Mouse (Mus musculus): ENCODE measurements around the gene Trim27. TPM values are rescaled to one million over a fixed set of nuclear protein-coding genes. Genes with fewer than 3 reads are reported as not detected.

Gene Trim27
- total RNA-seq (2021) = 10 to 100 TPM; 43.2 to 43.9 TPM

DNA sequence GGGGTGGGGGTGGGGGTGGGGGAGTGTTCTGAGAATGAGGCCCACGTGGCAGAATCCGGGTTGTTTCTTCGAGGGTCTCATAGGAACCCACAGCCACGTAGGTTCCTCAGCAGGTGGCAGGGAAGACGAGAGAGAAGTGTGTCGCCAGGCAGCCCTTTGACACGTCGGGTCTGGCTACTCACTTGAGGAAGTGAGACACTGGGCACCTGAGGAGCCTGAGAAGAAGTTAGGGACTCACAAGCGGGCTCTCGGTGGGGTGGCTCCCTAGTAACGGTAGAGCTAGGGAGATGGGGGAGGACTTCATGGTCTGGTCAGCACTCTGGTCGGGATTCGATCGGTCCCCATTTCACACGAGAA, at the start of gene Trim27:
Gene Trim27 (plus strand): TSS at position 79 of the 357 bp plus-strand sequence.
- DNase-seq = no peak

DNA sequence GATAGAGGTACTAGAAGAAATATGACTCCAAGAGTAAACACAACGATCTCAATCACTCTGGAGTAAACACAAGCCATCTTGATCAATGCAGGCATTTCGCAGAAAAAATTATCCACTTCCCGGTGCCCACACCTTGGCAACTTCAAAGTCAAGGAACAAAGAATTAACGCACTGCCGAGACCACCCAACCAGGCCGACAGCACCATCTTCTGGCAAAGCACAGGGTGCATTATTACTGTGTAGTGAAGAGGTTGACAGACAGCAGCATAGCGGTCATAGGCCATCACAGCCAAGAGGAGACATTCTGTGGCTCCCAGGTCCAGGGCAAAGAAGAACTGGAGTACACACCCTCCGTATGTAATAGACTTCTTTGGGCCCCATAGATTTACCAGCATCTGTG, 36.8 kb upstream of the Trim27 start:
- DNase-seq = peak; percentile 8

DNA sequence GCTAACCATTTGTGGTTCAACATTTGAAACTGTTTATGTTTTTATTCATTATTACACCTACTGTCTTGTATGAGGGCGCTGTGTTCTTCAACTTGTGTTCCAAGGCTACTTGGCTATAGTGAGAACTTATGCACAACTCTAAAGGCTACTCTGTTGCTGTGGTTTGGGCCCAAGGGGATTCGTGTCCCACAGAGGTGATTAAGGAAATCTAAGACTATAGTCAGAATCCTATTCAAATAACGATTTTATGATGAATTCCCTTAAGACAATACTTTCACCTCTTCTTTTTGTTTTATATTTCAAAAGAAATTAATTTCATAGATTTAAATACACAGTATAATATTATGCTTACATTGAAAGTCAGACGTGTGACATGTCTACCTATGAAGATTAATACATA, 33.5 kb upstream of the Trim27 start, which contains the start of gene Olfr1368:
Gene Olfr1368 (minus strand): TSS at position 101 of the 400 bp plus-strand sequence.
- no peak for DNase-seq

DNA sequence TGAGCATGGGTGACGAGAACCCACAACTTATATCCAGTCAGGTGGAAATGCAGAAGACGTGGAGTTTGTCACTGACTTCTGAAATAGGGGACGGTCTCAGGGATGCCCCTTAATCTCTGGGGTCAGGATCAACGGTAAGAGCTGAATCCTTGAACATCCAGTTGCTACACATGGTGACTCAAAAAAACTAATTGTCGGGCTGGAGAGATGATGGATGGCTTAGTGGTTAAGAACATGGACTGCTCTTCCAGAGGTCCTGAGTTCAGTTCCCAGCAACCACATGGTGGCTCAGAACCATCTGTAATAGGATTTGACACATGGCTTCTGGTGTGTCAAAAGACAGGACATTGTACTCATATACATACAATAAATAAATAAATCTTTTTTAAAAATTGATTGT, 23.4 kb upstream of the Trim27 start:
- no peak for DNase-seq

DNA sequence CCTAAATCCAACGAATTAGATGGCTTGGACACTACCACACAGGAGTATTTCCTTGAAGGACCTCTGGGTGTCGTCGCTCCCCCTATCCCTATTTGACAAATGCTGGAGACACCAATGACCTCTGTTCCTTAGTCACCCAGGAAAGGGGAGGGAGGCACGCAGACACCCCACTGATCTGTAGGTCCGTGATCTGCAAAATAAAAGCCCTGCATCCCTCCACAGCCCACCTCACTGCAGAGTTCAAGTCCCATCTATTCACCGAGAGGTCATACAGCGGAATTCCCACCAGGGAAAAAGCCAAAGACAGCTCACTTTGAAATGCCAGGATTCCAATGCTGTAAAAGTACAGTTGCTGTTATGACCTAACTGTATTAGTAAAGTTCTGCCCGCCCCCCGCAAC, 21.2 kb upstream of the Trim27 start:
- no peak for DNase-seq

DNA sequence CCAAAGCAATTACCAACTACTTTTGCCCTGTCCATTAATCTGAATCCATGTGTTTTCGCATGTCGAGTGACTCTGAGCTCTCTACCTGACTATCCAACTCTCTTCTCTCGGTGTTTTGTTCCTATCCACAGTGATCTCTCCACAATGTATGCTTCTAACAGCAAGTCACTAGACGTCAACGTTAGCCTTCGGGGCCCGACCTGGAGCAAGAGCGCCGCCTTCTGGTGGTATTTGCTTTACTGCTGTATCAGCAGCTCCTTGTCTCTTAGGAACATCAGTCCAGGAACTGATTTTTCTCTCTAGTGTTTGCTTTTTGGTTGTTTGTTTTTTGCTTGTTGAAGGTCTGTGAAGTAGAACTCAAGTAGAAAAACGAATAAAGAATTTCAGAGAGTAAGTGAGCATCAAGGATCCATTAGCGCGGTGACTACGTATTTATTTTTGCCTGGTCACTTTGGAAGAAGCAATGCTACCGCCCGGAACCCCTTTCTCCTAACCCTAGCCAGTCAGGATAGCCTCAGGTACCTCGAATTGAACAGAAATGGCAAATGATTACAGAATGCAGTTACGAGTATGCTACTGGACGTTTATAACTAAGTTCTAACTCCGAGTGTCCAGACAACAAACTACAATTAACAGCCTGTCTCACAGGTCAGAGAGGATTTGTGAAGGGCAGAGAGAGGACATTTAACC, 20.3 kb upstream of the Trim27 start:
- peak; percentile 91 for DNase-seq

DNA sequence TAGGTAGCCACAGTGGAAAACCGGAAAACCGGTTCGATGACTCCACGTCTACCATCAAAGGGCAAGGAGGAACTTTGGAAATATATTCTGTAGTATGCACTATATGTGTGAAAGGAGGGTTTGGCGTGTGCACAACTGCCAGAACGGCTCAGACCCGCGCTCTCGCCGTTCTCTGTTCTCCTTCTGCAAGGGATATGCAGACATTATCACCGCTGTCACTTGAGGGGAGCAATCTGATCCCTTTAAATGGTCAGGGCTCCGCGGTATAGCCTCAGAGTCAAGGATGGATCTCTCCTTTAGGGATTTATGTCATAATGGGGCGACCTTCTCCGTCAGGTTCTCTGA, 19.8 kb upstream of the Trim27 start:
- no peak for DNase-seq

DNA sequence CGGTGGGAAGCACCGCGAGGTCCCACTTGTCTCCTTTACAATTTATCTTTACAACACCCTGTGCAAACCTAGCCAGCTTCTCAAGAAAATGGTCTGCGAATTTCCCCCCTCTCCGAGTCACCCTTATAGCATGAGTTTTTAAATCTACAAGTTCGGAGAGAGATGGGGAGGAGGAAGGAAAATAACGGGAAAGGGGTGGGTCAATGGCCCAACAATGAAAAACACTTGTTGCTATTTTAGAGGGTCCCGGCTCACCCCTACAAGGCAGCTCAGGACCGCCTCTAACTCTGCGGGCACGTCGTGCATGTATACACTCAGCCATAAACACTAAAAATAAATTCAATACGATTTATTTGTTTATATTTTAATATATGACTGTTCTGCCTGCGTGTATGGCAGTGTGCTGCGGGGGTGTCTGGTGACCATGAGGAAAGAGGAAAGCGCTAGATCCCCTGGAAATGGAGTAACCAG, 19.2 kb upstream of the Trim27 start:
- DNase-seq = no peak

DNA sequence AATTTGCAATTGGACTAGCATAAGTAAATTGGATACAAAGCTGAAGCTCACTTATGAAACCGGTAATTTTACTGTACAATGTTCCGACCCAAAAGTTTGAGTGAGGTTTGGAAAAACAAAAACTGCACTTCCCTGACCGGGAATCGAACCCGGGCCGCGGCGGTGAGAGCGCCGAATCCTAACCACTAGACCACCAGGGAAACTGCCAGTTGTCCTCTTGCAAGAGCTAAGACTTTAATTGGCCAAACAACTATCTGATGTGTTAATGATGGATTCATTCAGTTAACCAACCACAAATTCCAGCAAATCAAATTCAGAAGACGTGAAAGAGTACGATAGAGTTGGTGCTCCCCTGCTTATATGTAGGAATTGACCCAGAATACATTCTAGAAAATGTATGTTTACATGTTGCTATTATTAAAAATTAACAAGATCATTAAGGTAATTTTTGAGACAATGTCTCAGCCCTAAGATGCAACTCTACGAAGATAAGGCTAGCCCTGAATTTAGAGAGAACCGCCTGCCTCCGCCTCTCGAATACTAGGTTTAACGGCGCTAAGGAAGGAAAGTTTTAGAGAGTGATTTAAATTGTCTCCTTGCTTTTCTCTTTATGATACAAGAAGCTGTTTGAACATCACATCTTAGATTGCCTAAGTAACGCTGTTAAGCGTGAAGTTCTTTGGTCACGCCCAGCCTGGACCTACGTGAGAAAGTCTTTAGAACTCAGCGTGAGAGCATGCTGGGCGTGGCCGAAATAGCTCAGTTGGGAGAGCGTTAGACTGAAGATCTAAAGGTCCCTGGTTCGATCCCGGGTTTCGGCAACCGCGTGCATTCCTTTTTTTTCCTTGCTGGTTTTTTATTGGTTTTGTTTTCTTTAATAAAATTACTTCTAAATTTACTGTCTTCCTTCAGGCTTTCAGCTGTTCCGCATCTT, 18.3 kb upstream of the Trim27 start:
- peak; percentile 96 for DNase-seq

DNA sequence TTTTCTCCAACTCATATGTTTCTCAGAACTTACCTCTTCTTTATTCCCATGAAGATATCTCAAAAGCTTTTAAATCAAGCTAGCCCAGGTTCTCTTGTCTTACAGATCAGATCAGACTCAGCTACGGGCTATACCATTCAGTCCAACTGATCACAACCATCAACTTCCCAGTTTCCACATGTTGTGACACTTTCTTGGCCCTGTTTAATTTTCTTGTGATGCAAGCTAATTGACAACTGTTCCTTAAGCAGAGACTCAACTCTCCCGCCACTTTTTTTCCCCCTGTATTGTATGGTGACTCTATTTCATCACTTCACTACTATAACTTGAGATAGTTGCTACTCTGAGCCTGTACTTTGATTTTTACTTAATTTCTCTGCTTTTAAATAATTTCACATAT, 17.7 kb upstream of the Trim27 start:
- no peak for DNase-seq

DNA sequence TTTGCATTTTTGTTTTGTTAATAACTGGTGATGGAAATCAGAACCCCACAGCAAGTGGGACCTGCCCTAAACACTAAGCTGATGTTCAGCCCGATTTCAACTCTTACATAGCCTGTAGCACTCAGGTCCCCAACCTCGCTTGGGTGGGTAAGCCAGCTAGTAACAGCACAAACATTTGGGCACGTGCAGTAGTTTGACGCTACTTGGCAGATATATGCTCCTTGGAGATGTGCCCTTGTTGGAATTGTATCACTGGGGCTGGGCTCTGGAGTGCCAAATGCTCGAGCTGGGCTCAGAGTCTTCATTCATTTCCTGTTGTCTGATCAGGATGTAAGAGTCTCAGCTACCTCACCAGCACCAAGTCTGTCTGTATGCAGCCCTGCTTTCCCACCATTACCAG, 16.7 kb upstream of the Trim27 start:
- no peak for DNase-seq

DNA sequence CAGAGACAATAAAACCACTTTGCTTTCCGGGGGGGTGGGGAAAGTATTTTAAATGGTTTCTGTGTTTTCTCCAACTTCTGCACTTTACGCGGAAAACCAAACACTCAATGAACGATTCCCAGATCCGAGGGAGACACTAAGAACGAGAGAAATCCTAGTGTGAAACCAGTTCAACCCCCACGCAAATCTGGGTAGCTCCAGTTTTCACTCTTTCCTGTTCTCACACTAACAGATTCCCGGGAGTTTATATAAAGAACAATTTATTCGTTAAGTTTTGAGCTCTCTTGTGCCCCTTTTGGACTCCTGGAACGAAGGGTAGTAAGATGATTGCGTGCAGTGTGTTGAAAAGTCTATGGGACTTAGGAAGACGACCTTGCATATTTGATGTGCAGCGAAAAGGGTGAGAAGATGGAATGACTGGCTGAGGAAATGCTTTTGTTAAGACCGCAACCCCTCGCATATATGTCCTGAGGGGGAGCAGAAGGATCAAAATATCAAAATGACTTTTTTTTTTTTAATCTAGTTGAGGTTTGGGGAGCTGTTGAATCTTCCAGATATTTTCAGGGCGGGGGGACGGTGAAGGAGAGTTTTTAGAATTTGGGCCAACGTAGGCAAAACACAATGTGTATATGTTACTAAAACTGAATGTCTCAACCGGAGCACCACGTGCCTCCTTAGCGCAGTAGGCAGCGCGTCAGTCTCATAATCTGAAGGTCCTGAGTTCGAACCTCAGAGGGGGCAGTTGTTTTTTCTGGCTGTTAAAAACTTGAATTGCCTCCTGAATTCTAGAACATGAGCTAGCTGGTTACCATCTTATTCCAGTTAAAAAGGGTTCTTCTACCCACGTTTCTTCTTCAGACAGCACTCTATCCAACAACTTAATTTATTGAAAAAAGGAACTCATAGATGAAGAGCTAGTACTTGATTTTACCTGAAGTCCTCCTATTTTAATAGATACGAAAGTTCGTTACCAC, 12.0 kb upstream of the Trim27 start:
- peak; percentile 82 for DNase-seq

DNA sequence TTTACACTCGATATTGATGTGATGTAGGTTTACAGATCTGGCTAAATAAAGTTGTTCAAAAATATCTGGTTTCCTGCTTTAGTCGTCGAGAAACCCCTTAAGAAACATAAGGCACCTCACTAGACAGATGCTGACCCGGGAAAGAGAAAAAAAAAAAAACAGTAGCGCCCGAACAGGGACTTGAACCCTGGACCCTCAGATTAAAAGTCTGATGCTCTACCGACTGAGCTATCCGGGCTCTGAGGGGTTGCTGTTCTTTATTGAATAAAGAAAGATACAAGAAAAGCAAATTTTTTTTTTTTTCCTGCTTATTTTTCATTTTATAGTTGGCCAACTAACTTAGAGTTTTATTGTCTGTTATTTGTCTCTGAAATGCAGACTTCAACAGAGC, 11.3 kb upstream of the Trim27 start:
- DNase-seq = peak; percentile 35

DNA sequence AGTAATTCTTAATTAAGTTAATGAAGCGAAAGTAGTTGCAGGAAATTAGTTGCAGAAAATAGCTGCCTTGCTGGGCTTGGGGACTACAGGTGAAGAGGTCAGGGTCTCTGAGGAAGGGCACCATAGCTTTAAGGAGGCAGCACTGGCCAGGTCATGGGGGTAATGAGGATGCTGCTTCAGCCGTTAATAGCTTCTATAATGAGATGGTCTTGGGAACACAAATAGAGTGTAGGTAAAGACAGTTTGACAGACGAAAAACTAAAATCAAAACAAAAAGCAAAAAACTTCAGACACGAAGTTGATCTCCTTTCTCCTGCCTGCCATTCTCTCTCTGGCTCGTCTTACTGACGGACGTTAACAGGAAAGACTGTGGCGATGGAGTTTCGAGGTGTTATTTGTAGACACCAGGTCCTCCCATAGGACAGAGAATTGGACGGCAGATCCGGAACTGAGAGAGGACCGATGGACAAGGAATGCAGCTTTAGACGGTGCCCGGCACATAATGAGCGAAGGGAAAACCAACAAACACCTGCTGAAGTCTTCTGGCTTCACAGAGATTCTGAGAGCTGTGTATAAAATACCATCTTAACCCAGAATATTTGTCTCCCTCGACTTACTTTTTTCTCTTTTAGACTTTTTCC, 10.8 kb upstream of the Trim27 start:
- DNase-seq = no peak

DNA sequence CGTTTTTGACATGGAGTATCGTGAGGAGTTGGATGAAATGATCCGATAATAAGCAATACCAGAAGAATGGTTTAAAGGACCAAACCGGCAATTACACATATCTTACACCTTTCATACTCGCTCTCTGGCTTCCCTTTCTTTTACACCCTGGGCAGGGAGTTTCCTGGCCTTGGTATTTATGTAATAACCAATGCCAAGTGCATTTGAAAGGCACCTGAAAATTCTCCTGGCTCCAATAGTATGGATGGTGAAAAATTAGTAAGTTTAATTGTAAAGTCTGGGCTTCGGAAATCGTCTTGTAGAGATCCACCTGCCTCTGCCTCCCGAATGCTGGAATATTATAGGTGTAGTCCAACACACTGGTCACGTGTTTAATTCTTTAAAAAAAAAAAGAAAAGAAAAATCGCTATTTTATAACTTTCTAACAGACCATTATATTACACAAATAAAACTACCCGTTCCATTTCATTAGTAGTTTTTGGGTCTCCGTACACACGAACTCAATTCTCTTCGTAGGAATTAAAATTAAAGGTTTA, 10.1 kb upstream of the Trim27 start:
- no peak for DNase-seq

DNA sequence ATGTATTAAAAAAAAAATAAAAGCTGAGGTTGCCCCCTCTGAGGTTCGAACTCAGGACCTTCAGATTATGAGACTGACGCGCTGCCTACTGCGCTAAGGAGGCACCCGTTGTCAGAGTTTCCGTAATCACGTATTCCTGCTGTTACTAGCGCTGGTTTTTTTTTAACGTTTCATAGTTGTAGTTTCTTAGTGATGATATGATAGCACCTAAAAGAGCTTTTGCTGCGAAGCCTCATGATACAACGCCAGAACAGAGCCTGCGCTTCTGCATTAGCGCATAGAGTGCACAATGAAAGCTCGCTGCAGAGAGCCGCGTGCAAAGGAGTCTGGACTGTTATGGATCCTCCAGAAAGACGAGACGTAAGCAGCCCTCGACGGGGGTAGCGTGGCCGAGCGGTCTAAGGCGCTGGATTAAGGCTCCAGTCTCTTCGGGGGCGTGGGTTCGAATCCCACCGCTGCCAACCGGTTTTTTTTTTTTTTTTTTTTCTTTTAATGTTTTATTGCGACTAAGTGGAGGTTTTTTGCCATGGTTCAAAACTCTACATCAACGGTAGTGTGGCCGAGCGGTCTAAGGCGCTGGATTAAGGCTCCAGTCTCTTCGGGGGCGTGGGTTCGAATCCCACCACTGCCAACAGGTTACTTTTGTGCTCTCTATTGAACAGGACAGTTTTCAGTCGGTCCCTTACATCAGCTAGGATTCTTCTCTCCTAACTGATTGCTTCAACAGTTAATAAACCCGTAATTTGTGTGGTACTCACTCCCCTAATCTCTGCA, 9.4 kb upstream of the Trim27 start:
- peak; percentile 81 for DNase-seq

DNA sequence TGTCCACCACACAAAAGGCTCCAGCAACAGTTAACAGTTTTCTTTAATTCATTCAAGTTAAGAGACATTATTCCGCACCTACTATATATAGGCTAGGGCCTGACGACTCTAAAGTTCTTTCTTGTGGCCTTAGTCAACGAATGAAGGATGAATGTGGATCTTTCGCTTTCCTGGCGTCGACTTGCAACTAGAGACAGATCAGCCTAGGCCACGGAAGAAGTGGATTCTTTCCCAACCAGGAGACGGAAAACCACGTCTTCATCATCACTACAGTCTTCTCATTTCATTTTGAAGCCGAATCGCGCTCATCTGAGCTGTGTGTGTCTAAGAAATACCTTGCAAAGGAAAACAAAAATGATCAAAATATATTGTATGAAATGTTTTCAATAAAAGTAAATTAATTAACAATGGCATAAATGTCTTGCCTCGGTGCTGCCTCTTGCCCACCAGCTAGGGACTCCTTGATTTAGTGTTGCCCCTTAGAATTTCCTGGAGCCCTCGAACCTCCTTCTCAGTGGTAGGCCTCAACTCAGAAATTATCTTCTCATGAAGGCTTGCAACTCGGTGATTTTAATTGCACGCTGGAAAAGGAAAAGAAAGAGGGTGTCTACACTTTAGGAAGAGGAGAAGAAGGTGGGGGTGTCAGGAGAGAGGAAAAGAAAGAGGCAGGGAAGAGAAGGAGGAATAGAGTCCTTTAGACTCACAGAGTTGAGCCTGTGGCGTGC, 8.7 kb upstream of the Trim27 start:
- DNase-seq = no peak

DNA sequence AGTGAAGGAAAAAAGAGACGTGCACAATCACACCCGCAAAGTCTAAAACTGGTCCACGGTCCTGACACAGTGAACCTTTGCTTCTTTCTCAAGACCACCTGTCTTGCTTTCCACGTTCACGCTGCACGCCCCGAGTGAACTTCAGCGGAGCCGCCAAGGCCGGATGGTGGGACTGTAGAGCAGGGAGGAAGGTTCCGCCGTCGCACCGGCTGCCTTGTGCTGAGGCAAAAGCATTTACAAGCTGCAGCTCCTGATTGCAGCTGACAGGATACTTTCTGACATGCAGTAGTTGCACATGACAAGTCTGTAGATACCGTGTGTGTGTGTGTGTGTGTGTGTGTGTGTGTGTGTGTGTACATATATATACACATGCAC, 8.1 kb upstream of the Trim27 start:
- no peak for DNase-seq

DNA sequence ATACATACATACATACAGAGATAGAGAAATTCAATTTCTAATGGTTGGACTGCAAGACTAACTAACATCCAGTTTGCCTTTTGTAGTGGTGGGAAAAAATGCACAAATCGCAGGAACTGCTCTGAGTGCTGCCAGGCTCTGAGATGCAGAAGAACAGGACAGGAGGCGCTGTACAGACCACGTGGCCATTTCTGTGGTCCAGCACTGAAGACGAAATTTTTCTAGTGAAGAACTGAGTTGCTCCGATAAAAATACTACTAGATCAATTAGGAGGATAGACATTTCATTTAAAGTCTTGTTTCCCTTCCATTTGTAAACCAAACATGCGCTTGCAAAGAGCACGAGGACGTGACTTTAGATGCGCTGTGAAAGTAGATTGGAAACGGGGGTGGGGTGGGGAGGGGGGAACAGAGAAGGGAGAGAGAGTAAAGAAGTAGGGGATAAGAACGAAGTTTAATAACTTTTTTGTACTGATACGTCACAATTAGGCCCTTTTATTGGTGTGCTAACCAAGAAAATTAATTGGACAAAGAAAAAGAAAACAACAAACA, 7.6 kb upstream of the Trim27 start:
- DNase-seq = peak; percentile 32

All from heart, postnatal 4 days (tissue).